Mouse (Mus musculus): ENCODE data around the gene Eif2b4. TPM values are rescaled to one million over a fixed set of nuclear protein-coding genes. Genes with fewer than 3 reads are reported as not detected.

Gene Eif2b4
- polyA plus RNA-seq (2014; fragmentation: Illumina TruSeq; extraction: RNeasy Lipid Tissue Mini Kit (QIAGEN cat#74804); ENCODE audit: low read depth, low replicate concordance) = 7.0 TPM

GRCm38 (mm10) chr5:31192939-31193630 lies at the start of gene Eif2b4, which contains the start of gene Snx17:
Eif2b4 (minus strand) TSS chr5:31193430.
Snx17 (plus strand) TSS chr5:31193227.

GRCm38 (mm10) chr5:31240637-31241521 lies 47.6 kb upstream of the Eif2b4 start, which contains the start of the genes Nrbp1 and Gm9970:
Nrbp1 (plus strand) TSS chr5:31240864.
Gm9970 (minus strand) TSS chr5:31241232.

GRCm38 (mm10) chr5:31220448-31221303 lies 27.4 kb upstream of the Eif2b4 start, which contains the start of gene Ppm1g:
Ppm1g (minus strand) TSS chr5:31220687.

GRCm38 (mm10) chr5:31201742-31202590 lies 8.7 kb upstream of the Eif2b4 start, which contains the start of gene Zfp513:
Zfp513 (minus strand) TSS chr5:31202303.

GRCm38 (mm10) chr5:31179766-31180630 lies 13.2 kb downstream of the Eif2b4 start, which contains the start of the genes Gm29609 and Gtf3c2:
Gm29609 (minus strand) TSS chr5:31179911.
Gtf3c2 (minus strand) TSS chr5:31180144.

GRCm38 (mm10) chr5:31154152-31154553 lies 39.1 kb downstream of the Eif2b4 start, which contains the start of gene Mpv17:
Mpv17 (minus strand) TSS chr5:31154251.

GRCm38 (mm10) chr5:31138241-31138967 lies 54.8 kb downstream of the Eif2b4 start, which contains the start of gene Ucn:
Ucn (minus strand) TSS chr5:31138829.

Other genes with a start within 250 kb of the Eif2b4 start
- not detected for gene Cgref1, start 247.8 kb downstream of the Eif2b4 start, polyA plus RNA-seq (2014; fragmentation: Illumina TruSeq; extraction: RNeasy Lipid Tissue Mini Kit (QIAGEN cat#74804); ENCODE audit: low read depth, low replicate concordance)
- gene Preb, start 233.1 kb downstream of the Eif2b4 start, polyA plus RNA-seq (2014; fragmentation: Illumina TruSeq; extraction: RNeasy Lipid Tissue Mini Kit (QIAGEN cat#74804); ENCODE audit: low read depth, low replicate concordance) = 7.0 TPM
- 0.73 TPM for gene Tcf23, start 224.8 kb downstream of the Eif2b4 start, polyA plus RNA-seq (2014; fragmentation: Illumina TruSeq; extraction: RNeasy Lipid Tissue Mini Kit (QIAGEN cat#74804); ENCODE audit: low read depth, low replicate concordance)
- gene Atraid, start 145.1 kb downstream of the Eif2b4 start, polyA plus RNA-seq (2014; fragmentation: Illumina TruSeq; extraction: RNeasy Lipid Tissue Mini Kit (QIAGEN cat#74804); ENCODE audit: low read depth, low replicate concordance) = 28.7 TPM
- 0.84 TPM for gene Slc5a6, start 144.5 kb downstream of the Eif2b4 start, polyA plus RNA-seq (2014; fragmentation: Illumina TruSeq; extraction: RNeasy Lipid Tissue Mini Kit (QIAGEN cat#74804); ENCODE audit: low read depth, low replicate concordance)
- 0.66 TPM for gene Cad, start 138.7 kb downstream of the Eif2b4 start, polyA plus RNA-seq (2014; fragmentation: Illumina TruSeq; extraction: RNeasy Lipid Tissue Mini Kit (QIAGEN cat#74804); ENCODE audit: low read depth, low replicate concordance)
- gene Dnajc5g, start 87.1 kb downstream of the Eif2b4 start, polyA plus RNA-seq (2014; fragmentation: Illumina TruSeq; extraction: RNeasy Lipid Tissue Mini Kit (QIAGEN cat#74804); ENCODE audit: low read depth, low replicate concordance) = 281 TPM
- 2.0 TPM for gene Slc30a3, start 85.2 kb downstream of the Eif2b4 start, polyA plus RNA-seq (2014; fragmentation: Illumina TruSeq; extraction: RNeasy Lipid Tissue Mini Kit (QIAGEN cat#74804); ENCODE audit: low read depth, low replicate concordance)
- gene Trim54, start 76.7 kb downstream of the Eif2b4 start, polyA plus RNA-seq (2014; fragmentation: Illumina TruSeq; extraction: RNeasy Lipid Tissue Mini Kit (QIAGEN cat#74804); ENCODE audit: low read depth, low replicate concordance) = not detected
- gene Ucn, start 54.6 kb downstream of the Eif2b4 start, polyA plus RNA-seq (2014; fragmentation: Illumina TruSeq; extraction: RNeasy Lipid Tissue Mini Kit (QIAGEN cat#74804); ENCODE audit: low read depth, low replicate concordance) = not detected
- gene Mpv17, start 39.2 kb downstream of the Eif2b4 start, polyA plus RNA-seq (2014; fragmentation: Illumina TruSeq; extraction: RNeasy Lipid Tissue Mini Kit (QIAGEN cat#74804); ENCODE audit: low read depth, low replicate concordance) = 6.5 TPM
- 0.34 TPM for gene Gm29609, start 13.5 kb downstream of the Eif2b4 start, polyA plus RNA-seq (2014; fragmentation: Illumina TruSeq; extraction: RNeasy Lipid Tissue Mini Kit (QIAGEN cat#74804); ENCODE audit: low read depth, low replicate concordance)
- gene Gtf3c2, start 13.3 kb downstream of the Eif2b4 start, polyA plus RNA-seq (2014; fragmentation: Illumina TruSeq; extraction: RNeasy Lipid Tissue Mini Kit (QIAGEN cat#74804); ENCODE audit: low read depth, low replicate concordance) = 49.1 TPM
- gene Snx17, start 203 bp downstream of the Eif2b4 start, polyA plus RNA-seq (2014; fragmentation: Illumina TruSeq; extraction: RNeasy Lipid Tissue Mini Kit (QIAGEN cat#74804); ENCODE audit: low read depth, low replicate concordance) = 20.1 TPM
- gene Zfp513, start 8.9 kb upstream of the Eif2b4 start, polyA plus RNA-seq (2014; fragmentation: Illumina TruSeq; extraction: RNeasy Lipid Tissue Mini Kit (QIAGEN cat#74804); ENCODE audit: low read depth, low replicate concordance) = 2.7 TPM
- gene Ppm1g, start 27.3 kb upstream of the Eif2b4 start, polyA plus RNA-seq (2014; fragmentation: Illumina TruSeq; extraction: RNeasy Lipid Tissue Mini Kit (QIAGEN cat#74804); ENCODE audit: low read depth, low replicate concordance) = 206 TPM
- 56.3 TPM for gene Nrbp1, start 47.4 kb upstream of the Eif2b4 start, polyA plus RNA-seq (2014; fragmentation: Illumina TruSeq; extraction: RNeasy Lipid Tissue Mini Kit (QIAGEN cat#74804); ENCODE audit: low read depth, low replicate concordance)
- gene Gm9970, start 47.8 kb upstream of the Eif2b4 start, polyA plus RNA-seq (2014; fragmentation: Illumina TruSeq; extraction: RNeasy Lipid Tissue Mini Kit (QIAGEN cat#74804); ENCODE audit: low read depth, low replicate concordance) = not detected
- gene Krtcap3, start 58.3 kb upstream of the Eif2b4 start, polyA plus RNA-seq (2014; fragmentation: Illumina TruSeq; extraction: RNeasy Lipid Tissue Mini Kit (QIAGEN cat#74804); ENCODE audit: low read depth, low replicate concordance) = 0.73 TPM
- 165 TPM for gene Ift172, start 97.7 kb upstream of the Eif2b4 start, polyA plus RNA-seq (2014; fragmentation: Illumina TruSeq; extraction: RNeasy Lipid Tissue Mini Kit (QIAGEN cat#74804); ENCODE audit: low read depth, low replicate concordance)
- gene Fndc4, start 102.7 kb upstream of the Eif2b4 start, polyA plus RNA-seq (2014; fragmentation: Illumina TruSeq; extraction: RNeasy Lipid Tissue Mini Kit (QIAGEN cat#74804); ENCODE audit: low read depth, low replicate concordance) = 1.2 TPM
- gene Gckr, start 104.0 kb upstream of the Eif2b4 start, polyA plus RNA-seq (2014; fragmentation: Illumina TruSeq; extraction: RNeasy Lipid Tissue Mini Kit (QIAGEN cat#74804); ENCODE audit: low read depth, low replicate concordance) = 0.48 TPM

Data from testis, adult 10 weeks (tissue).